Mouse (Mus musculus) liver, embryonic 13.5 days (tissue): ENCODE results near the gene Celsr2. TPM values are rescaled to one million over a fixed set of nuclear protein-coding genes. Genes with fewer than 3 reads are reported as not detected.

ENCODE experiments used
- ATAC-seq: fragments of 200-750 bp; cut with Nextera tagmentation; 2 replicates; pipeline ENCODE4 v1.8.0; 2017; ENCODE audit warnings: low read depth, mild to moderate bottlenecking, moderate number of reproducible peaks, moderate library complexity
- DNase-seq: peaks from one replicate; pipeline ENCODE4 v3.0.0; 2022
- H3K27ac ChIP-seq: fragments of 300-500 bp; sonication (generic); 2 replicates; pipeline ENCODE4 v1.5.1; 2015; ENCODE audit warnings: moderate library complexity, mild to moderate bottlenecking, inconsistent platforms
- H3K27me3 ChIP-seq: fragments of 300-500 bp; sonication (generic); 2 replicates; pipeline ENCODE4 v1.6.1; 2015; ENCODE audit warnings: mild to moderate bottlenecking, inconsistent platforms
- H3K36me3 ChIP-seq: fragments of 300-500 bp; sonication (generic); 2 replicates; pipeline ENCODE4 v1.6.1; 2015; ENCODE audit warnings: mild to moderate bottlenecking, inconsistent platforms
- H3K4me1 ChIP-seq: fragments of 300-500 bp; sonication (generic); replicated peaks from 2 replicates; pipeline ENCODE4 v1.6.1; 2015; ENCODE audit warnings: inconsistent platforms
- H3K4me2 ChIP-seq: fragments of 300-500 bp; sonication (generic); 2 replicates; pipeline ENCODE4 v1.6.1; 2015; ENCODE audit warnings: inconsistent platforms, mild to moderate bottlenecking, moderate library complexity
- H3K4me3 ChIP-seq: fragments of 300-500 bp; sonication (generic); replicated peaks from 2 replicates; pipeline ENCODE4 v1.5.1; 2015; ENCODE audit warnings: mild to moderate bottlenecking, inconsistent platforms
- H3K9ac ChIP-seq: fragments of 300-500 bp; sonication (generic); 2 replicates; pipeline ENCODE4 v1.6.1; 2015; ENCODE audit warnings: mild to moderate bottlenecking, inconsistent platforms
- H3K9me3 ChIP-seq: fragments of 300-500 bp; sonication (generic); replicated peaks from 2 replicates; pipeline ENCODE4 v1.6.1; 2016; ENCODE audit warnings: inconsistent platforms
- WGBS: fragments of 180-500 bp; shearing (Covaris S2); methylation state at CpG from one replicate; pipeline ENCODE4 v1.1.7; 2015; ENCODE audit not compliant: insufficient replicate concordance; 5-methylcytosine and 5-hydroxymethylcytosine counted together
- polyA plus RNA-seq: library from polyadenylated mRNA; unstranded; fragments of >200 nt; fragmentation: Nextera tagmentation; extraction: Ambion mirVana; gene quantifications from 2 replicates; pipeline ENCODE4 v1.2.1, GENCODE M21; 2015

Gene Celsr2
- polyA plus RNA-seq, 1 experiment from 2014 or later: 0.22 TPM

GRCm38 (mm10) chr3:108433881-108434495 lies 18.6 kb upstream of the Celsr2 start:
- Histone ChIP-seq H3K9me3 (no peaks in the 10 kb centered on the region), H3K9ac (no peak overlapping the region), H3K27me3 (no peaks in the 10 kb centered on the region), H3K4me3 (no peak overlapping the region), H3K36me3 (peaks cover 91% of the 10 kb centered on the region), H3K27ac (no peak overlapping the region), H3K4me1 (no peaks in the 10 kb centered on the region), H3K4me2 (no peak overlapping the region)
- no peak for DNase-seq
- 79% methylated on average over 19 of the region's 19 CpGs for WGBS
- ATAC-seq: 0 out of 2 replicates have a peak, but pooled peaks have one; percentile 10

DNA sequence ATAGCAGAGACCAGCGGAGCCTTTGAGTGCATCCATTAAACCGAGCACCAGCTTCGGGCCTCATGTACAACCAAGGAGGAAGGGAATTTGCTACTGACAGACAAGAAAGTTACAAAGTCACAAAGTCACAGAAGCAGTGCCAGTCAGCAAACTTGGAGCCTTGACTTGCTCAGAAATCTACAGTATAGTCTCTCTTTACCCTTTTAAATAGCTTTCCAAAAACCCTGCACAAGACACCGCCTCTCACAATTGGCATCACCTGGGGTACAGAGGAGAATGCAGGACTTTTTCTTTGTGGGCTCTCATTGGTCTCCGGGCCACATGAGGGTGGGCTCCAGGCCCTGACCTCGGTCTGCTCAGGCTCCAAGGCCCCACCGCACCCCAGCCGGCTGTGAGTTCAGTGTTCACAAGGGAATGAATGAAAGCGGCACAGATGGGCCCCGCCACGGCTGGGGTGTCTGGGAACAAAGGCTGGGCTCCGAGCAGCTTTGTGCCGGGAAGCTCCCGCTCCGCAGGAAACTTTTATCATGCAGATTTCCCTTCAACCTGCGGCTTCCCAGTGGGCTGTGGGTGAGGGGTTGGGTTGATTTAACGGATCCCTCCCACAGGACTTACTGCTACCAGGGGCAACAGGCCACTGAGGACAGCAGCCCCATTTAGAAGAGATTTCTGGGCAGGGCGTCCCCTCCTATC lies 18.0 kb upstream of the Celsr2 start:
- Histone ChIP-seq H3K9ac (no peak overlapping the region), H3K4me2 (no peak overlapping the region), H3K27ac (no peak overlapping the region), H3K27me3 (no peaks in the 10 kb centered on the region), H3K4me3 (no peak overlapping the region), H3K36me3 (peaks cover 97% of the 10 kb centered on the region), H3K9me3 (no peaks in the 10 kb centered on the region), H3K4me1 (no peaks in the 10 kb centered on the region)
- 84% methylated on average over 18 of the region's 18 CpGs for WGBS
- no peak for DNase-seq
- ATAC-seq: 0 out of 2 replicates have a peak, but pooled peaks have one; percentile 18

GRCm38 (mm10) chr3:108432542-108433187 lies 17.3 kb upstream of the Celsr2 start:
- no peak overlapping the region for H3K27ac ChIP-seq
- 91% methylated on average over 13 of the region's 13 CpGs for WGBS
- no peaks in the 10 kb centered on the region for H3K27me3 ChIP-seq
- H3K4me3 ChIP-seq: no peak overlapping the region
- H3K9me3 ChIP-seq: no peaks in the 10 kb centered on the region
- peaks cover 99% of the 10 kb centered on the region for H3K36me3 ChIP-seq
- DNase-seq: no peak
- H3K9ac ChIP-seq: no peak overlapping the region
- H3K4me1 ChIP-seq: no peaks in the 10 kb centered on the region
- no peak for ATAC-seq
- no peak overlapping the region for H3K4me2 ChIP-seq

- Histone ChIP-seq H3K27me3 (peaks cover 2% of the 10 kb centered on the region; the same call in 1 of the 2 replicates), H3K4me3 (no peak overlapping the region), H3K4me1 (peaks cover 15% of the 10 kb centered on the region), H3K9ac (no peak overlapping the region), H3K9me3 (no peaks in the 10 kb centered on the region), H3K27ac (no peak overlapping the region), H3K4me2 (no peak overlapping the region), H3K36me3 (peaks cover 57% of the 10 kb centered on the region)
- 84% methylated on average over 6 of the region's 6 CpGs for WGBS
- no peak for DNase-seq
- ATAC-seq: no peak
These were observed 10.3 kb upstream of the Celsr2 start for GRCm38 (mm10) chr3:108425624-108426018.

DNA sequence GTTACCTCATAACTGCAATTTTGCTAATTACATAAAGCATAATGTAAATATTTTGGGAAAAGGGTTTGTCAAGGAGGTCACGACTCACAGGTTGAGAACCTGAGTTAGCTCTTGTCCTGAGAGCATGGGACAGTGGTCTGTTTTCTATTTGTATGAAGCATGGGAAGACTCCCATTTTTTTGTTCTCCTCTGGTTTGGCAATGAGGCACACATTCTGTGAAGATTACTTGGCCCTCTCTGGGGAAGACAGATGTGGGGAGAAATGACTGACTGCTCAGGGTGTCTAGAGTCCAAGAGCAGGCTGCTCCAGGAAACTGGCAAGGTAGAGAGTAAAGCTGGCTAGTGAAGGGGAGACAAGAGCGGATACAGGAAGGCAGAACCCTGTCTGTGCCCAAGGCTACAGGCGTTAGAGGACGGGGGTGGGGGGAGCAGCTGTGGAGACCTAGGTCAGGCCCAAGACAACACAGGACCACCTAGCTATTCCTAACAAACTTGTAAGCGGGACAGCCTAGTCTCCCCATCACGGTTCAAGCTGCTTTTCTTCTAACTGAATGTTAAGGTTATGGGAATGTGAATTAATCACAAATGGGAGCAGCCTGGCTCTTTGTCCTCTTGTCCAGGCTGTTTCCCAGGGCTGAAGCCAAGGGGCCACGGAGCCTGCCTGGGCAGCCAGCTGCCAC lies 9.7 kb upstream of the Celsr2 start:
- no peak overlapping the region for H3K9ac ChIP-seq
- H3K27me3 ChIP-seq: peaks cover 4% of the 10 kb centered on the region; the same call in 1 of the 2 replicates
- H3K27ac ChIP-seq: no peak overlapping the region
- H3K9me3 ChIP-seq: no peaks in the 10 kb centered on the region
- H3K4me3 ChIP-seq: no peak overlapping the region
- 72% methylated on average over 7 of the region's 7 CpGs for WGBS
- no peak for DNase-seq
- H3K4me2 ChIP-seq: no peak overlapping the region
- no peak for ATAC-seq
- peaks cover 52% of the 10 kb centered on the region for H3K36me3 ChIP-seq
- H3K4me1 ChIP-seq: peaks cover 15% of the 10 kb centered on the region

DNA sequence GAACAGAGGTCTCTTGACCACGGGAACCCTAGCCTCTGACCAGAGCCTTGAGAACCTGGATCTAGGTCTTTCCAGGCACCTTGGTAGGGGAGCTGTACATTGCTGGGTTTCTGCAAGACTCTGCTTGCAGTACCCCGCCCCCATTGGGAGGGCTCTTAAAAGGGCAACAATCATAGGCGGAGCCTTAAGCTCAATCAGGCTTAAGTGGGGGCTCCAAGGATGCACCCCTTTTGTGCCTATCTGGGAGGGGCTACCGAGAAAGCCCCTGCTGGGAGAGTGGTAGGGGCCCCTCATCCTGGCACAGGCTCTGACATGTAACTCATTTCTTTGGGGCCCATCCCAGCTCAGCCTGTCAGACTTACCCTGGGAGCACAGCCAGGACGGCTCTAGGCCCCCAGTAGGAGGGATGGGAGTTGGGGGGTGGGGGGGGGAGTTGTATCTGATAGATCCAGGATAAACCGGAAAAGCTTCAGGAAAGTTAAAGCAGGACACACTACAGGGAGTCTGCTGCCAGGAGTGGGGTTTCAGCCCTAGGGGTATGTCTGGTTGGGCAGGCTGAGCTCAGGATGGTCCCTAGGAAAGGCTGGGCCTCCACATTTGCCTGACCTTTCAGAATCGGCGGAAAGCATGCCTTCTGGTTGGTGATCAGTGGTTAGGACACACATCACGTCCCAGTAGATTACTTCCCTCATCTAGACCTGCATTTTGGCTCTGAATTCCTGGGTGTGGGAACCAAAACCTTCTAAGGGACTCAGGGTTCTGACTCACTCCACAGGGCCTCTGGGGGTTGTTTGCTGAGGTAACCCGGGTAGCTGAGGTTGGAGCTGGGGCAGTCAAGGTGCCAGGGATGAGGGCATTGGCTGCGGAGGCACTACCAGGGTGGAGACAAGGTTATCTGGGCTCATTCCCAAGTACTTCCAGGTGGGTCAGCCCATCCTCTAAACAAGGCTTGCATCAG lies 8.8 kb upstream of the Celsr2 start:
- H3K36me3 ChIP-seq: peaks cover 43% of the 10 kb centered on the region
- no peak overlapping the region for H3K9ac ChIP-seq
- WGBS: 26% methylated on average over 11 of the region's 11 CpGs
- peaks cover 4% of the 10 kb centered on the region; the same call in 1 of the 2 replicates for H3K27me3 ChIP-seq
- no peak overlapping the region for H3K27ac ChIP-seq
- peaks cover 15% of the 10 kb centered on the region for H3K4me1 ChIP-seq
- no peak overlapping the region for H3K4me3 ChIP-seq
- peak; percentile 37 for ATAC-seq
- H3K4me2 ChIP-seq: 0 out of 2 replicates have a peak overlapping the region, but pooled peaks have one; percentile 12
- no peak for DNase-seq
- no peaks in the 10 kb centered on the region for H3K9me3 ChIP-seq

- Histone ChIP-seq H3K36me3 (peaks cover 31% of the 10 kb centered on the region), H3K9me3 (no peaks in the 10 kb centered on the region), H3K4me1 (peaks cover 15% of the 10 kb centered on the region), H3K27ac (no peak overlapping the region), H3K4me3 (no peak overlapping the region), H3K9ac (no peak overlapping the region), H3K27me3 (peaks cover 9% of the 10 kb centered on the region), H3K4me2 (no peak overlapping the region)
- DNase-seq (no peak), ATAC-seq (no peak)
- 49% methylated on average over 6 of the region's 6 CpGs for WGBS
These were observed 7.7 kb upstream of the Celsr2 start for GRCm38 (mm10) chr3:108423006-108423405.

DNA sequence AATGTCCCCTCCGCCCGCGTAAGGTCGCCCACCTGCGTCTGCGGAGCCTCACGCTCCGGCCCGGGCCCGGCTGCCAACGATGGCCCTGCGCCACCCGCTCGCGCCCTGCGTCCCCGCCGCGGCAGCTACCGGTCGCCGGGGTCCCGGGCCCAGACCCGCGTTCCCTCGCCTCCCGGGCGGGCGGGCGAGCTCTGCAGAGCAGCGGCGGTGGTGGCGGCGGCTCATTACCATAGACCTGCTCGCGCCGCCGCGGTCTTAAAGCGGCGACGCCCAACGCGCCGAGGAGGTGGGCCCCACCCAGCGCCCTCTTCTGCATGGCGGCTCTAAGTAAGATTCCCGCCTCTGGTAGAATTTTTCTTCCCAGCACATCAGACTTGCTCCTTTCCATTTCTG lies 475 bp upstream of the Celsr2 start:
- no peak overlapping the region for H3K27ac ChIP-seq
- H3K9ac ChIP-seq: peak overlapping the region; percentile 71
- H3K9me3 ChIP-seq: peaks cover 17% of the 10 kb centered on the region
- peak; percentile 75 for ATAC-seq
- H3K27me3 ChIP-seq: peaks cover 49% of the 10 kb centered on the region
- peak overlapping the region; percentile 65 for H3K4me3 ChIP-seq
- peak; percentile 36 for DNase-seq
- H3K4me1 ChIP-seq: peaks cover 16% of the 10 kb centered on the region
- H3K36me3 ChIP-seq: no peaks in the 10 kb centered on the region
- under 1% methylated on average over 48 of the region's 48 CpGs for WGBS
- peak overlapping the region; percentile 97 for H3K4me2 ChIP-seq

- H3K4me3 ChIP-seq: no peak overlapping the region
- WGBS: 88% methylated on average over 35 of the region's 35 CpGs
- no peak overlapping the region for H3K9ac ChIP-seq
- no peak for DNase-seq
- no peak overlapping the region for H3K4me2 ChIP-seq
- H3K27me3 ChIP-seq: peaks cover 45% of the 10 kb centered on the region
- H3K27ac ChIP-seq: no peak overlapping the region
- ATAC-seq: no peak
- H3K9me3 ChIP-seq: peaks cover 17% of the 10 kb centered on the region
- H3K4me1 ChIP-seq: peaks cover 16% of the 10 kb centered on the region
- H3K36me3 ChIP-seq: no peaks in the 10 kb centered on the region
These were observed 1.6 kb downstream of the Celsr2 start for GRCm38 (mm10) chr3:108413634-108414360.

- H3K4me3 ChIP-seq: no peak overlapping the region
- H3K9ac ChIP-seq: no peak overlapping the region
- peaks cover 17% of the 10 kb centered on the region for H3K9me3 ChIP-seq
- no peak overlapping the region for H3K4me2 ChIP-seq
- peaks cover 16% of the 10 kb centered on the region for H3K4me1 ChIP-seq
- DNase-seq (no peak), ATAC-seq (no peak)
- no peak overlapping the region for H3K27ac ChIP-seq
- WGBS: 65% methylated on average over 8 of the region's 8 CpGs
- H3K36me3 ChIP-seq: no peaks in the 10 kb centered on the region
- H3K27me3 ChIP-seq: peaks cover 28% of the 10 kb centered on the region
These were observed 3.6 kb downstream of the Celsr2 start for GRCm38 (mm10) chr3:108411754-108412121.
